Mouse (Mus musculus): ENCODE data around the gene Blcap. TPM values are rescaled to one million over a fixed set of nuclear protein-coding genes. Genes with fewer than 3 reads are reported as not detected.

Blcap gene
- polyA plus RNA-seq, 1 experiment from 2014 or later = 272 TPM

DNA sequence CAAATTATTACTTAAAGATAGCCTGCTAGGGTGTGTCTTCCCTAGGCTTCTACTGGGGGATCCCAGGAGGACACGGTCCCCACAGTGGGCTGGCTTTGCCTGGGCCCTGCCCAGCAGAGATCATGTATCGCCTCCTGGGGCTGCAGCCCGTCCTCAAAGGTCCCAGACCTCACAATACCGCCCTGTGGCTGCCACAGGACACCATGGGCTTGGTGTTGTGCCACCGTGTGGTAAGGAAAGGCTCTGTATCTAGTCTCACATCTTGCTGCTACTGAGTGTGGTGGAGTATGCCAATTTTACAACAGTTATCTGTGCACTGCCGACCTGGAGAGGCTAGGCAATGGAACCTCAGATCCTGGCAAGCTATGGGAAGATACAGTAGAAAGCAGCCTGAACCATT is 12.6 kb downstream of the Blcap start:
- ATAC-seq (ENCODE audit: low FRiP score, low read depth) = no peak
- H3K4me2 ChIP-seq = peak overlapping the region; percentile 72
- H3K36me3 ChIP-seq = peaks cover 52% of the 10 kb centered on the region
- peak overlapping the region; percentile 91 for H3K27ac ChIP-seq (replicated peaks)
- no peaks in the 10 kb centered on the region for H3K27me3 ChIP-seq
- WGBS = 47% methylated on average over 6 of the region's 6 CpGs
- no peak overlapping the region for H3K9ac ChIP-seq
- no peak overlapping the region for H3K4me3 ChIP-seq
- peaks cover 19% of the 10 kb centered on the region; the same call in 1 of the 2 replicates for H3K9me3 ChIP-seq
- H3K4me1 ChIP-seq (replicated peaks) = peaks cover 48% of the 10 kb centered on the region

DNA sequence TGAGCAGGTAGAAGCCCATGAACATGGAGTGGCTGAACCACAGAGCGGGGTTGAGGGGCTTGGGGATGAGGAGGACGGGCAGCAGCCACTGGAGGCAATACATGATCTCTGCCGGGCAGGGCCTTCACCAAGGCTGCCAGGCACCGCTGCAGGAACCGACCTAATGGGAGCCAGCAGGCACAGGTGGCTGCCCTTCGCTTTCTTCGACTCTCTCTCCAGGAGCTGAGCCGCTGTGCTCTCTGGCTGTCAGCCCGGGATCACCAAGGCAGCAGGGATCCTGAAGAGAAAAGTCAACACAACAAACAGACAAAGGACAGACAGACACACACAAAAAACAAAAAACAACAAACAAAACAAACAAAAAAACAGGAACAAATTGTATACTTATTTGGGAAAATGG is 13.0 kb downstream of the Blcap start:
- WGBS = 50% methylated on average over 9 of the region's 9 CpGs
- peaks cover 49% of the 10 kb centered on the region for H3K36me3 ChIP-seq
- H3K27me3 ChIP-seq = no peaks in the 10 kb centered on the region
- H3K4me2 ChIP-seq = no peak overlapping the region
- no peak overlapping the region for H3K9ac ChIP-seq
- peak overlapping the region; percentile 91 for H3K27ac ChIP-seq (replicated peaks)
- peaks cover 48% of the 10 kb centered on the region for H3K4me1 ChIP-seq (replicated peaks)
- H3K4me3 ChIP-seq = no peak overlapping the region
- no peak for ATAC-seq (ENCODE audit: low FRiP score, low read depth)
- peaks cover 19% of the 10 kb centered on the region; the same call in 1 of the 2 replicates for H3K9me3 ChIP-seq

DNA sequence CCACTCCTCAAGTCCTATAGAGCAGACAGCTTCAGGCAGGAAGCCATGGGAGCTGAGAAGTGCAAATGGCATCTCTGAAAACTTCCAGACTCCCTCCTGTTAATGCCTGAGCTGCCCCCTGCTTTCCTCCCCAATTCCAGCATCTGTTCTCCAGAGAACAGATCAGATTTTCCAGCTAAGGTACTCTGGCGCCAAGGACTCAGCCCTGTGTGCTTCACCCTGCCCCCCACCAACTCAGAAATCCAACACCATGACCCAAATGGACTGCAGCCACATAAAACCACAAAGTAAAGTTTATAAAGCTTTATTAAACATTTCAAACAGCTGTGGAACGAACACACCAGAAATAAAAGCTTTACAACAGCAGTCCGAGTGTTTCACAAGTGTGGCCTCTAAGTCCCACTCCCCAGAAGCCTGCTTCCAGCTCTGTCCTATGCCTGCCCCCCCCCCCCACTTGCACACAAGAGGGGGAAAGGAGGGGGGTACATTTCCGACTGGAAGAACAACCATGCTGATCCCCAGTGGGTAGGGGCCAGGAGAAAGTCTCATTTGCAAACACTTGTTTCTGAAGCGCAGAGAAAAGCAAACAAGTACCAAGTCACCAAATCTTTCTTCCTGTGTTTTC is 14.9 kb downstream of the Blcap start:
- H3K4me3 ChIP-seq = no peak overlapping the region
- WGBS = 70% methylated on average over 5 of the region's 5 CpGs
- H3K4me2 ChIP-seq = no peak overlapping the region
- H3K9me3 ChIP-seq = peaks cover 19% of the 10 kb centered on the region; the same call in 1 of the 2 replicates
- H3K27ac ChIP-seq (replicated peaks) = no peak overlapping the region
- H3K27me3 ChIP-seq = no peaks in the 10 kb centered on the region
- ATAC-seq (ENCODE audit: low FRiP score, low read depth) = no peak
- peaks cover 38% of the 10 kb centered on the region for H3K36me3 ChIP-seq
- H3K4me1 ChIP-seq (replicated peaks) = peaks cover 51% of the 10 kb centered on the region
- H3K9ac ChIP-seq = no peak overlapping the region

DNA sequence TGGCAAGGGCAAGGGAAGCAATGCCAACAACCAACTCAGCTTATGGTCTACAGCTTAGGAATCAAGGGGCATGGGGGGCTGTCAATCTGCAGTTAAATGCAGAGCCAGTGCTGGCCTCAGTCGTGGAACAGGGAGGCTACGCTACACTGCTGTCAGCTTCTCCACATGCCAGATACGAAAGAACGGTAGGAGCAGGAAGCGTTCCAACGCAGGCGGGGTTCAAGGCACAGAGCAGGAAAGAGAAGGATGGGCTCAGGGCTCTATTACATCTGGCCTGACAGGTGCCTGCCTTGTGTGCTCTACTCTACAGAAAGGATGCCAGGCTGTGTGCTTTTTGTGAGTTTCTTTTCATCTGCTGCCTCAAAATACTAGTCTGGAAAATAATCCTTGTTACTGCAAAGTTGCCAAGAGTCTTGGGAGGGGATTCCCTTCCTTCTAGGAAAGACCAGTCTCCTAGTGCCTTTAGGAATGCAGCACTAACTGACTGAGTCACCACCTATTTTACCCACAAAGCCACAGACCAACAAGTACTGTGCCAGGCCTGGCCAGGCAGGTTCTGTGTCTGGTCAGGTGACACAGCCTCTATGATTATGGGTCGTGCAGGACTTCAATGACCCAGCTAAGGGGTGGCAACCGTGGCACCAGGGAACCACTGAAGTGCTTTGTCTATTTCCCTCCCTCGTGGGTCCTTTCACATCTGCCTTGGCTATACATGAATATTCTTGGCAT is 18.8 kb downstream of the Blcap start:
- 68% methylated on average over 10 of the region's 10 CpGs for WGBS

DNA sequence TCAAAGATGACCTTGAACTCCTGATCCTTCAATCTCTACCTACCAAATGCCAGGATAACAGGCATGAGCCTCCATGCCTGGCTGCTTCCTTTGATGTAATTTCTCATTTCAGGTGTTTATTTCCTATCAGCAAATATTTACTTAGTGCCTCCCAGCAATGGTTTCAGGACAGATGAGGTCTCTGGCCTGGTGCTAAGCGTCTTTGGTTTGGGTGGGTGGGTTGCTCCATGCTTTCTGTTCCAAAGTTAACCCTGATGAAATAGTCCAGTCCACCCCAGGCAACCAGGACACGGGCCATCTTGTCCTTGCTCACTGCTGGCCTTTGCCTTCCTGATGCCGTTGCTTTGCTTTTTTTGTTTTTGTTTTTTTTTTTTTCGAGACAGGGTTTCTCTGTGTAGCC is 20.8 kb downstream of the Blcap start:
- H3K4me1 ChIP-seq (replicated peaks) = peaks cover 49% of the 10 kb centered on the region
- no peak for ATAC-seq (ENCODE audit: low FRiP score, low read depth)
- WGBS = 81% methylated on average over 4 of the region's 4 CpGs

More for the DNA sequence above, 18.8 kb downstream of the Blcap start:
- H3K9ac ChIP-seq = no peak overlapping the region
- no peak overlapping the region for H3K4me2 ChIP-seq
- H3K27ac ChIP-seq (replicated peaks) = peak overlapping the region; percentile 0; the same call in 1 of the 2 replicates
- H3K36me3 ChIP-seq = peaks cover 16% of the 10 kb centered on the region
- H3K9me3 ChIP-seq = no peaks in the 10 kb centered on the region
- H3K4me3 ChIP-seq = no peak overlapping the region
- peaks cover 31% of the 10 kb centered on the region for H3K4me1 ChIP-seq (replicated peaks)
- no peaks in the 10 kb centered on the region for H3K27me3 ChIP-seq
- peak; percentile 59; the same call in 1 of the 2 replicates for ATAC-seq (ENCODE audit: low FRiP score, low read depth)

DNA sequence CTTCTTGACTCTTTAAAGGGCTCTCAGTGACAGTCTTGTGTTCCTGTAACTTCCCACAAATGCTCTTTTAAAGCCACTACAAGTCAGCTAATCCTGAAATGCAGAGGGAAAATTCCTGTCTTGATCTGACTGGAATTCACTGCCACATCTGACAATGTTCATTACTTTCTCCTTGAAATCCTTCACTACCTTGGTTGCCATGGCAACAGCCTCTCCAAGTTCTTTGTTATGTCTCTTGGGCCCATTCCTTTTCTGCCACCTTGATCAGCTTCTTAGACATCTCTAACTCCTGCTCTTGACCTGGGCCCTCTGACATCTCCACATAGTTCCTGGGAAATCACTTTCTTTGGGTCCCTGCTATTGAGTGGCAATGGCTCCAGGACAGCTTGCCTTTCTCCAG is 24.4 kb downstream of the Blcap start:
- H3K27me3 ChIP-seq = no peaks in the 10 kb centered on the region
- H3K9me3 ChIP-seq = no peaks in the 10 kb centered on the region
- H3K4me3 ChIP-seq = no peak overlapping the region
- no peak for ATAC-seq (ENCODE audit: low FRiP score, low read depth)
- H3K9ac ChIP-seq = no peak overlapping the region
- H3K36me3 ChIP-seq = peaks cover 4% of the 10 kb centered on the region; the same call in 1 of the 2 replicates
- no peak overlapping the region for H3K4me2 ChIP-seq
- H3K27ac ChIP-seq (replicated peaks) = peak overlapping the region; percentile 65
- H3K4me1 ChIP-seq (replicated peaks) = peaks cover 48% of the 10 kb centered on the region

More for the DNA sequence above, 20.8 kb downstream of the Blcap start:
- Histone ChIP-seq H3K4me2 (no peak overlapping the region), H3K9me3 (no peaks in the 10 kb centered on the region), H3K27me3 (no peaks in the 10 kb centered on the region), H3K4me3 (no peak overlapping the region), H3K27ac (replicated peaks) (no peak overlapping the region), H3K9ac (no peak overlapping the region), H3K36me3 (peaks cover 4% of the 10 kb centered on the region; the same call in 1 of the 2 replicates)

DNA sequence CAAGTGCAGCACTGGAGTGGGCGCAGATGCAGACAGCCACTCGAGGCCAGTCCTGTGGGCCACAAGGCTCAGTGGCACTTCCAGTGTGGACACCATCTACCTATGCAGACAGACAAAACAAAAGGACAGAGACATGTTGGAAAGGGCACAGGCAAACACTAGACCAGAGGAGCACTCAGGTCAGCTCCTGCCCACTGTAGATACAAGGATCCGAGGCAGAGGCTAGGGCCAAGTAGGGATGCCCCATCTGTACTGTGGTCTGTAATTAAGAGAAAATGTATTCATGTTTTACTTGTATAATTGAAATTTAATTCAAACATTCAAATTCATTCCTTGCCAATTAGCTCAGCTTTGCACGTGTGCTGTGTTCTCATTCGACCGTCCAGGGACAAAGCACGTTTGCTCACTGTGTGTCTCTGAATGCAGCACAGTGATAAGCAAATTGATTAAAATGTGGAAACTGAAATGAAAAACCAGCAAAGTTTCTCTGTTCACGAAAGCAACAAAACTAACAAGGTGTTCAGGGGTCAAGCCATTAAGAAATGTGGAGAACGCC is 26.7 kb downstream of the Blcap start:
- no peak overlapping the region for H3K4me2 ChIP-seq
- H3K4me1 ChIP-seq (replicated peaks) = peaks cover 71% of the 10 kb centered on the region
- no peak overlapping the region for H3K9ac ChIP-seq
- H3K36me3 ChIP-seq = peaks cover 4% of the 10 kb centered on the region; the same call in 1 of the 2 replicates
- peak; percentile 57; the same call in 1 of the 2 replicates for ATAC-seq (ENCODE audit: low FRiP score, low read depth)
- H3K27me3 ChIP-seq = no peaks in the 10 kb centered on the region
- no peak overlapping the region for H3K4me3 ChIP-seq
- H3K9me3 ChIP-seq = no peaks in the 10 kb centered on the region
- H3K27ac ChIP-seq (replicated peaks) = peak overlapping the region; percentile 10; the same call in 1 of the 2 replicates
- WGBS = 42% methylated on average over 9 of the region's 9 CpGs

DNA sequence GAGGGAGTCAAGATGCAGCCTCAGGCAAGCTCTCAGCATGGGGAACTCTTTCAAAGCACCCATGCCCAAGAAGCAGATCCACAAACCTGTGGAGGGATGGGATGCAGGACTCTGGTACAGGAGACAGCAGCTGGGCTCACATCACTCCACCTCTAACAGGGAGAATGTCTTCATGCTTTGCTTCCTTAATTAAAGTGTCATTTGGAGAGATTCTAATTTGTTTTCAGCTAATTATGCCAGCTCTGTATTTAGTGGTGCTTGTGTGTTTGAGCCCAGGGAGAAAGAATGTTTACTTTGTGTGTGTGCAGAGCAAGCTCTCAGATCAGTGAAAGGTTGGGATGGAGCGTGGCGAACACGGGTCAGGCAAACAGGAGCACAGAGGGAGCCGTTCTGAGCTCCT is 28.7 kb downstream of the Blcap start:
- Histone ChIP-seq H3K36me3 (no peaks in the 10 kb centered on the region), H3K4me1 (replicated peaks) (peaks cover 79% of the 10 kb centered on the region), H3K4me2 (no peak overlapping the region), H3K27ac (replicated peaks) (peak overlapping the region; percentile 61), H3K9me3 (no peaks in the 10 kb centered on the region), H3K27me3 (no peaks in the 10 kb centered on the region), H3K9ac (no peak overlapping the region), H3K4me3 (no peak overlapping the region)
- 40% methylated on average over 4 of the region's 4 CpGs for WGBS
- ATAC-seq (ENCODE audit: low FRiP score, low read depth) = no peak

DNA sequence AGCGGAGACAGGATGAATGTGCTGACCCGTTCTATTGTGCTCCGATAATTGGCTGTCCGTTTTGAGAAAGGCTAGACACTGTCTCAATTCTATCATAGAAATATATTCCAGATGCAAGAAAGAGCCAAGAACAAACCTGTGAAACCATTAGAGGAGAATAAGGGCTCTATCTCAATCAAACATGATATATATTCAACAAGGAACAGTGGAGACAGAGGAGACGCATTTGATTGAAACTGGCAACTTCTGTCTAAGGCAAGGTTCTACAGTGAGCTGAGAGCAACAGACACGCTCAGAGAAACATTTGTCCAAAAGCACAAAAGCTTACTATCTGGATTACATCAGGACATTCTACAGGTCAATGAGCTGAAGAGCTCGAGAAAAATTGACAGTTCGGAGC is 29.4 kb downstream of the Blcap start:
- peak overlapping the region; percentile 61 for H3K27ac ChIP-seq (replicated peaks)
- H3K4me3 ChIP-seq = no peak overlapping the region
- WGBS = 30% methylated on average over 8 of the region's 8 CpGs
- no peaks in the 10 kb centered on the region for H3K36me3 ChIP-seq
- no peak for ATAC-seq (ENCODE audit: low FRiP score, low read depth)
- H3K9me3 ChIP-seq = no peaks in the 10 kb centered on the region
- no peak overlapping the region for H3K9ac ChIP-seq
- H3K4me1 ChIP-seq (replicated peaks) = peaks cover 80% of the 10 kb centered on the region
- H3K27me3 ChIP-seq = no peaks in the 10 kb centered on the region
- no peak overlapping the region for H3K4me2 ChIP-seq

DNA sequence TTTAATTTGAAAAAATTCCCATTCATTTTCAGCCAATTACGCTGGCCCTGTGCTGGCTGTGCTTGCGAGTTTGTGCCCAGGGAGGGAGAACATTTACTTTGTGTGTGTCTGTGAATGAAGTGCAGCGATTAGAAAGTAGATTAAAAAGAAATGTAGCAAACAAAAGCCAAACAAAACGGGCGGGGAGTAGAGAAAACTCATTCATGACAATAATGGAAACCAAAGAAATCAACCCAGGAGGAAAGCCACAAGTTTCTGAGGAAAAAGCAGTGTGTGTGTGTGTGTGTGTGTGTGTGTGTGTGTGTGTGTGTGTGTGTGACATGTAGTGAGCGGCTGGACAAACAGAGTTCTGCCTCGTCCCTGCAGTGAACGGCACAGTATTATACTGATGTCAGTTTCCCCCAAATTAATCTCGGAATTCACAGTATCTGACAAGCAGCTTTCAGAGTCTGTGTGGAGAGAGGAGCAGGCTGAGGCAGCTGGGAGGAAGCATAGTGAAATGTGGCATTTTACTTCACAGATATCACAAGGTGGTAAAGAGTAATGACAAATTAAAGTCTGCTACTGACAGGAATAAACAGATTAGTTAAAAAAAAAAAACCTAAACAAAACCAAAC is 30.0 kb downstream of the Blcap start:
- no peaks in the 10 kb centered on the region for H3K9me3 ChIP-seq
- no peaks in the 10 kb centered on the region for H3K36me3 ChIP-seq
- H3K27ac ChIP-seq (replicated peaks) = peak overlapping the region; percentile 61
- no peak for ATAC-seq (ENCODE audit: low FRiP score, low read depth)
- H3K27me3 ChIP-seq = no peaks in the 10 kb centered on the region
- peaks cover 80% of the 10 kb centered on the region for H3K4me1 ChIP-seq (replicated peaks)
- no peak overlapping the region for H3K4me3 ChIP-seq
- whole genome bisulfite sequencing = 14% methylated on average over 9 of the region's 9 CpGs
- H3K9ac ChIP-seq = no peak overlapping the region; the same call in 1 of the 2 replicates
- H3K4me2 ChIP-seq = no peak overlapping the region

DNA sequence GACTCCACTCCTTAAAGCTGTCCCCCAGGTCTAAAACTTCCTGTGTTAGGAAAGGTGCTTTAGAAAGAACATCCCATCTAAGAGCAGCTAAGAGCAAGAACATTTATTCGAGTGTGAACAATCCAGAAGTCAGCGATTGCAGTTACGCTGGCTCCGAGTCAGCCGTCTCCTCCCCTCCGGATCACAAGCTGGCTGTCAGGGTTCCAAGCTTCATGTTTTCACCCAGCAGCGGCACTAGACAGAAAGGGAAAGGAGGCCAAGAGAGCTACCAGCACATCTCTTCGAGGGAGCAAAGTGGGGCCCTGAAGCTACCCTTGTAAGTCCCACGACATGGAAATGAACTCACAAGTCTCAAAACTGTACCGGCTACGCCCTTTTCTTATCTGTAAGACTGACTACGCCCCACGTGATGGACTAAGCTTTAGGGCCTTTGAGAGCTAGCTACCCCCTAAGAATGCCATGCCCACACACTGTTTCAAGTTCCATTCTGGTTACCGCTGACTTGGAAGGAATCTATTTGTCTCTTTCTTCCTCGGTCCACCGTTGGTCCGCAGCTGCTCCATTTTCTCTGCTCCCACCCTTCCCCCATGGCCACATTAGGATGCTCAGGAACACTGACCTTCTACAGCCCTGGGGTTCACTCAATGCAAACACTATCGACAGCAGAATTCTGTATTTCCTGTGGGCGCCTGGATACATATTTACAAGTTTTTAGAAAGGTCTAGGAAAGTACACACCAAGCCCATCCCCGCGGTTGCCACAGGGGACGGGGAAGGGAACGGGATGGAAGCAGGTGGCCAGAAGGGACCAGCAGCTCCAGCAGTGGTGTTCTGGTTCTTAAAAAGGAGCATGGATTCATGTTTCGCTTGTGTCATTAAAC is 30.8 kb downstream of the Blcap start:
- WGBS = 27% methylated on average over 24 of the region's 24 CpGs
- H3K36me3 ChIP-seq = no peaks in the 10 kb centered on the region
- H3K9ac ChIP-seq = no peak overlapping the region
- H3K9me3 ChIP-seq = no peaks in the 10 kb centered on the region
- no peak for ATAC-seq (ENCODE audit: low FRiP score, low read depth)
- peaks cover 74% of the 10 kb centered on the region for H3K4me1 ChIP-seq (replicated peaks)
- H3K4me2 ChIP-seq = no peak overlapping the region
- H3K27me3 ChIP-seq = no peaks in the 10 kb centered on the region
- peak overlapping the region; percentile 61 for H3K27ac ChIP-seq (replicated peaks)
- no peak overlapping the region for H3K4me3 ChIP-seq
